10 mouse cellular contexts compared by ENCODE assay signal in genomic region chr12:110431805-110432204, GRCm38 (mm10). TPM values are rescaled to one million over a fixed set of nuclear protein-coding genes. Genes with fewer than 3 reads are reported as not detected.
DNase-seq lines count a peak whose midpoint lies in the region; ATAC-seq and TF ChIP-seq lines count a peak whose summit lies in the region.
"Had no signal": no experiment of that assay in that cellular context is flagged by ENCODE, and none has a peak within 500 bp of the region (broad histone marks: within the 10 kb centered on the region; RNA-seq: fewer than 3 reads in every experiment).

No protein-coding gene starts in this region.

- no peak for TF ChIP-seq CTCF in lung, embryonic 14.5 days (IDR thresholded peaks at IDR 0.05; ENCODE audit: low read depth)

- H3K9ac ChIP-seq in forebrain, embryonic 13.5 days, result peak overlapping the region; percentile 32; the same call in 1 of the 2 replicates
- H3K9ac ChIP-seq in forebrain, embryonic 16.5 days (replicated peaks; ENCODE audit: low read depth, low read length), result no peak overlapping the region
- no peak overlapping the region for H3K9ac ChIP-seq in midbrain, embryonic 14.5 days (replicated peaks; ENCODE audit: low read length)
- no peak overlapping the region for H3K9ac ChIP-seq in midbrain, embryonic 13.5 days (replicated peaks)
- no peak overlapping the region for H3K9ac ChIP-seq in lung, embryonic 14.5 days
- H3K9ac ChIP-seq: liver, embryonic 12.5 days had no signal

- no peak overlapping the region for H3K4me2 ChIP-seq in forebrain, embryonic 13.5 days
- H3K4me2 ChIP-seq in forebrain, embryonic 16.5 days (ENCODE audit: low read length), result no peak overlapping the region
- H3K4me2 ChIP-seq in midbrain, embryonic 14.5 days (ENCODE audit: low read length), result no peak overlapping the region
- no peak overlapping the region for H3K4me2 ChIP-seq in midbrain, embryonic 13.5 days (replicated peaks)
- no peak overlapping the region for H3K4me2 ChIP-seq in lung, embryonic 14.5 days
- H3K4me2 ChIP-seq: liver, embryonic 12.5 days had no signal

- H3K4me3 ChIP-seq in forebrain, embryonic 13.5 days, result no peak overlapping the region
- H3K4me3 ChIP-seq in forebrain, embryonic 16.5 days (replicated peaks; ENCODE audit: low read length), result no peak overlapping the region
- H3K4me3 ChIP-seq in midbrain, embryonic 14.5 days (replicated peaks; ENCODE audit: low read depth, low read length), result no peak overlapping the region
- no peak overlapping the region for H3K4me3 ChIP-seq in midbrain, embryonic 13.5 days (replicated peaks)
- no peak overlapping the region for H3K4me3 ChIP-seq in lung, embryonic 14.5 days (ENCODE audit: low read depth, low read length)
- H3K4me3 ChIP-seq: liver, embryonic 12.5 days had no signal

- DNase-seq in midbrain, embryonic 14.5 days, result peak; percentile 9
- peak; percentile 94 for DNase-seq in cerebellum, adult 9-10 months
- peak; percentile 34 for DNase-seq in lung, embryonic 14.5 days
- DNase-seq in left cerebral cortex, adult 8-10 months (ENCODE audit: low spot score in 2 of 2), result no peak
- no peak for DNase-seq in gastrocnemius, postnatal 14 days
- DNase-seq: gastrocnemius, postnatal 25 days had no signal

- no peak overlapping the region for H3K27ac ChIP-seq in forebrain, embryonic 13.5 days
- H3K27ac ChIP-seq in forebrain, embryonic 16.5 days (ENCODE audit: low read length), result no peak overlapping the region
- H3K27ac ChIP-seq in midbrain, embryonic 14.5 days (replicated peaks; ENCODE audit: low read depth, low read length), result no peak overlapping the region
- no peak overlapping the region for H3K27ac ChIP-seq in midbrain, embryonic 13.5 days
- H3K27ac ChIP-seq in lung, embryonic 14.5 days (ENCODE audit: low read depth), result no peak overlapping the region
- H3K27ac ChIP-seq: liver, embryonic 12.5 days had no signal

- ATAC-seq in forebrain, embryonic 13.5 days, result no peak
- no peak for ATAC-seq in forebrain, embryonic 16.5 days
- no peak for ATAC-seq in midbrain, embryonic 14.5 days (ENCODE audit: low FRiP score, low TSS enrichment)
- no peak for ATAC-seq in midbrain, embryonic 13.5 days
- no peak for ATAC-seq in lung, embryonic 14.5 days (ENCODE audit: insufficient read depth)
- ATAC-seq: liver, embryonic 12.5 days had no signal

- H3K9me3 ChIP-seq in forebrain, embryonic 13.5 days (replicated peaks), result no peaks in the 10 kb centered on the region
- H3K9me3 ChIP-seq in forebrain, embryonic 16.5 days (ENCODE audit: control insufficient read depth, low read length), result no peaks in the 10 kb centered on the region
- no peaks in the 10 kb centered on the region for H3K9me3 ChIP-seq in midbrain, embryonic 14.5 days (ENCODE audit: control insufficient read depth, low read length)
- no peaks in the 10 kb centered on the region for H3K9me3 ChIP-seq in midbrain, embryonic 13.5 days
- no peaks in the 10 kb centered on the region for H3K9me3 ChIP-seq in lung, embryonic 14.5 days (ENCODE audit: low read depth, low read length)
- H3K9me3 ChIP-seq: liver, embryonic 12.5 days had no signal

- peaks cover 15% of the 10 kb centered on the region for H3K4me1 ChIP-seq in forebrain, embryonic 13.5 days
- H3K4me1 ChIP-seq in forebrain, embryonic 16.5 days (replicated peaks; ENCODE audit: control insufficient read depth, insufficient read depth, low read length), result peaks cover 6% of the 10 kb centered on the region; the same call in 1 of the 2 replicates
- 0 out of 2 replicates have a peak, but pooled peaks cover 4% of the 10 kb centered on the region for H3K4me1 ChIP-seq in midbrain, embryonic 14.5 days (ENCODE audit: control insufficient read depth, insufficient read depth, low read length)
- 0 out of 2 replicates have a peak, but pooled peaks cover 6% of the 10 kb centered on the region for H3K4me1 ChIP-seq in midbrain, embryonic 13.5 days (replicated peaks)
- H3K4me1 ChIP-seq in lung, embryonic 14.5 days (ENCODE audit: insufficient read depth), result no peaks in the 10 kb centered on the region
- H3K4me1 ChIP-seq: liver, embryonic 12.5 days had no signal

- no peaks in the 10 kb centered on the region for H3K36me3 ChIP-seq in forebrain, embryonic 13.5 days (ENCODE audit: poor library complexity, severe bottlenecking)
- no peaks in the 10 kb centered on the region for H3K36me3 ChIP-seq in forebrain, embryonic 16.5 days (ENCODE audit: control insufficient read depth, insufficient read depth)
- no peaks in the 10 kb centered on the region for H3K36me3 ChIP-seq in midbrain, embryonic 14.5 days (ENCODE audit: control insufficient read depth, insufficient read depth, low read length)
- no peaks in the 10 kb centered on the region for H3K36me3 ChIP-seq in midbrain, embryonic 13.5 days
- H3K36me3 ChIP-seq in lung, embryonic 14.5 days (ENCODE audit: insufficient read depth), result no peaks in the 10 kb centered on the region
- H3K36me3 ChIP-seq: liver, embryonic 12.5 days had no signal

- 49% methylated on average over 7 of the region's 7 CpGs for WGBS in forebrain, embryonic 13.5 days
- WGBS in forebrain, embryonic 16.5 days, result 21% methylated on average over 7 of the region's 7 CpGs
- 63% methylated on average over 7 of the region's 7 CpGs for WGBS in midbrain, embryonic 14.5 days
- WGBS in midbrain, embryonic 13.5 days, result 62% methylated on average over 7 of the region's 7 CpGs
- WGBS in lung, embryonic 14.5 days, result 47% methylated on average over 7 of the region's 7 CpGs

- H3K27me3 ChIP-seq in forebrain, embryonic 13.5 days, result no peaks in the 10 kb centered on the region
- H3K27me3 ChIP-seq in forebrain, embryonic 16.5 days (replicated peaks; ENCODE audit: control insufficient read depth, insufficient read depth, low read length), result no peaks in the 10 kb centered on the region
- H3K27me3 ChIP-seq in midbrain, embryonic 14.5 days (ENCODE audit: control insufficient read depth, insufficient read depth, low read length), result no peaks in the 10 kb centered on the region
- no peaks in the 10 kb centered on the region; the same call in 1 of the 2 replicates for H3K27me3 ChIP-seq in midbrain, embryonic 13.5 days
- H3K27me3 ChIP-seq in lung, embryonic 14.5 days (ENCODE audit: insufficient read depth, low read length), result no peaks in the 10 kb centered on the region

- intact Hi-C loops in gastrocnemius, postnatal 14 days (cut with DNase I; ENCODE audit: low total_unique reads), result loop anchor here (10.0 kb wide), 1 partner anchor 403 kb away; no protein-coding TSS in a partner anchor

RNA-seq across cellular contexts. Expression of gene Ppp2r5c, which starts 15.1 kb away (rescaled TPM):
- polyA plus RNA-seq in forebrain, embryonic 13.5 days (2015; fragmentation: Nextera tagmentation; extraction: Ambion mirVana), result 138 and 147 TPM in 2 replicates
- polyA plus RNA-seq in forebrain, embryonic 16.5 days (2015; fragmentation: Nextera tagmentation; extraction: Ambion mirVana), result 139 and 145 TPM in 2 replicates
- 125 and 158 TPM in 2 replicates for polyA plus RNA-seq in midbrain, embryonic 14.5 days (2014; fragmentation: Nextera tagmentation; extraction: Ambion mirVana)
- 136 and 147 TPM in 2 replicates for polyA plus RNA-seq in midbrain, embryonic 13.5 days (2015; fragmentation: Nextera tagmentation; extraction: Ambion mirVana)
- 180 and 188 TPM in 2 replicates for polyA plus RNA-seq in lung, embryonic 14.5 days (2014; fragmentation: Nextera tagmentation; extraction: Ambion mirVana)
- 100 to 1,000 TPM; 247 to 274 (median 263) TPM for total RNA-seq in left cerebral cortex, adult 8-10 months (2022)
- 10 to 100 TPM; 60.2 to 61.9 TPM for total RNA-seq in gastrocnemius, postnatal 14 days (2021)

Comparison
In these comparisons a context has a peak if more than half of its experiments do, and no peak if none do; other contexts are left out.
1. DNase-seq: peak in midbrain, embryonic 14.5 days (single experiment), cerebellum, adult 9-10 months (single experiment) and lung, embryonic 14.5 days (single experiment); none in left cerebral cortex, adult 8-10 months (0 of 2) and gastrocnemius, postnatal 14 days (single experiment).